Mouse (Mus musculus): Measurements from ENCODE around the gene Eif1b. TPM values are rescaled to one million over a fixed set of nuclear protein-coding genes. Genes with fewer than 3 reads are reported as not detected.
"Not testable (repeated sequence)": the region's sequence is repeated elsewhere in the genome, so short reads cannot be mapped to it uniquely, and the experiment has no call there.

The Eif1b gene
- total RNA-seq, 2 experiments from 2014 or later, result 149 to 162 TPM

DNA sequence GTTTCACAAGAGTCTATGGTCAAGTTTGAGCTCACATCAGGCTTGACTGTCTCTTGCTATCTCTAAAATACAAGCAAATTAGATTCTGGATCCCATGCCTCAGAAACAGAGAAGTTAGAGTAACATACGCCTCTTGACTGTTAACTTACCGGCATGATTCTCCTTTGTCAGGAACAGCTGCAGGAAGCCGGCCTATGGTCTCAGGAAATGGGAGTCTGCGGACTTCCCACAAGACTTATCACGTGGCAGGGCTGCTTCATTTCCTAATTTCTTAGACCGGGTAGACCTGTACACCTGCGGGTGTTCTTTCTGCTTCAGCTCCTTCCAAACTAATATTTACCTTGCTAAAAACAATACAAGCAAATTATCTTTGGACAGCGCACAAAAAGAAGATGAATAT, 24.7 kb downstream of the Eif1b start:
- intact Hi-C loops (cut with DNase I), result loop anchor here (5.0 kb wide), 1 partner anchor 46 kb away; no protein-coding TSS in a partner anchor
- DNase-seq (ENCODE audit: low spot score in 2 of 2), result no peak

DNA sequence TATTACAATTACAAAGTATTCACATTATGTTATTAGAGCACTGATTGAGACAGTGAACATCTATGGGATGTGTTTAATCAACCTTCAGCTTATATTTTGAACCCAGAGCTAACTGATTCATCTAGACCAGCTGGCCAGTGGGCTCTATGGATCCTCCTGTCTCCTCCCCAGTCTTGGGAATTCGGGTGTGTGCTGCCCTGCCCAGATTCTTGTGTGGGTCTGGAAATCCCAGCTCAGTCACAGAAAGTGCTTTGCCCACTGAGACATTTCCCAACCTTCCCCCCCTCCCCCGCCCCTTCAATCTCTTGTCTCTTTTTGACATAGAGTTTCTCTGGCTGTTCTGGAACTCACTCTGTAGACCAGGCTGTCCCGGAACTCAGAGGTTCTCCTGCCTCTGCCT, 26.9 kb downstream of the Eif1b start:
- no peak for DNase-seq (ENCODE audit: low spot score in 2 of 2)
- intact Hi-C loops (cut with DNase I), result loop anchor here (5.0 kb wide), 1 partner anchor 43 kb away; no protein-coding TSS in a partner anchor

DNA sequence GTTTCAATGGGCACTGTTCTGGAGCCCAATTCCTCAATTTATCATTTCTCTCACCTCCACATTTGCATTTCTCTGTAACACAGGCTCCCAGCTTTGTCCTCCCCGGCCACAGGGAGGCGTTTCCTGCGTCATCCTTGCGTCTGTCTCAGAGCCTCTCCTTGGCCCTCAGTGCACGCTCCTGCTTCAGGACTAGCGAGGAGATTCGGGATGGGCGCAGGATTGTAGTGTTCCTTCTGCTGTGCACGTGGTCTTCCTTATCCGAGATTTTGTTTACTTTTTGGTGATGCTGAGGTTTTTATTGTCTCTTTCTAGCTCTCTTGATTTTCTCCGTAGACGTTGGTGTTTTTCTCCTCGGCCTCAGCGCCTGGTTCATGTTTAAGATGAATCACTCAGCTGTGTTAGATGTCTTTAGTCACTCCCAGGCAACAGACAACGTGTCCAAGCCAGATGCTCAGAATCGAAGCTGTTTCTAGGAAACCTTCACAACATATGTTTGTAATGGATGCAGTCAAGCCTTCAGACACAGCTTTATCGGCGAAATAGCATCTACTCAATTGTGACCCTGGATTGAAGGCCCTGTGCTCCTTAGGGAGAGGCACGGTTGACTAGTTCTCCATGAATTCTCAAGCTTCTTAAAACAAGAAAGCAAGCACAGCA, 27.6 kb downstream of the Eif1b start:
- intact Hi-C loops (cut with DNase I), result loop anchor here (5.0 kb wide), 1 partner anchor 43 kb away; no protein-coding TSS in a partner anchor
- peak; percentile 54 to 55 for DNase-seq (ENCODE audit: low spot score in 2 of 2)

DNA sequence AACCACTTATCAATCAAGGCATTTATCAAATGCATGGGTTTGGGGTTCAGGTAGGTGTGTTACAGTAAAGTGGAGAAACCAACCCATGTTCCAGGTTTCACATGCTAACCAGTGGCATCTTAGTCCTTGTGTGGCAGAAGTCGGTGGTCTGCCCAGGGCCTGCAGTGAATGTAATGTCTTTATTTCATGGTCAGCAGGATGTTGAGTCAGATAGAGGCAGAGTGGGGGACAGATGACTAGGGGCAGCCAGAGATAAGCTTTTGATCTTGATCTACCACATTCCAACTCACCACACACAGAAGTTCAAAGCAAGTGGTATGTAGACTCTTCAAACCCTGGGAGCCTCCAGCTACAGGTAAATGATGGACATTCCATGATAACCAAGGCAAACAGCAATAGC, 29.1 kb downstream of the Eif1b start:
- intact Hi-C loops (cut with DNase I), result no loop called here
- DNase-seq (ENCODE audit: low spot score in 2 of 2), result no peak

DNA sequence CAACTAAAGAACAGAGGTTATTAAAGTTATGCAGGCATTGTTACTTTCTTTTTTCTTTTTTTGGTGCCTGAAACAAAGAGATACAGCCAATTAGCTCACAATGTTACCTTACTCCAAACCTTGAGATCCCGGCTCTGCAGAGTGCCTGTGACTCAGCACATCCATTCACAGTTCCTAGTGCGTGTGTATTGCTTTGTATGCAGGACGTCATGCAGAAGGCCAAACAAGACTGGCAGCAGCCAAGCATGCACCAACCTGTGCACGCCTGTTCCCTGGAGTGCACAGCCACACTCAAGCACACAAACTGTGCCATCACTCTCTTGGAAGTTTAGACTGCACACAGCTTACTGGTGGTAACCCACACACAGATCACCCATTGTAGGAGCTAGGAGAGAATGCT, 35.2 kb downstream of the Eif1b start:
- intact Hi-C loops (cut with DNase I), result no loop called here
- DNase-seq (ENCODE audit: low spot score in 2 of 2), result no peak

DNA sequence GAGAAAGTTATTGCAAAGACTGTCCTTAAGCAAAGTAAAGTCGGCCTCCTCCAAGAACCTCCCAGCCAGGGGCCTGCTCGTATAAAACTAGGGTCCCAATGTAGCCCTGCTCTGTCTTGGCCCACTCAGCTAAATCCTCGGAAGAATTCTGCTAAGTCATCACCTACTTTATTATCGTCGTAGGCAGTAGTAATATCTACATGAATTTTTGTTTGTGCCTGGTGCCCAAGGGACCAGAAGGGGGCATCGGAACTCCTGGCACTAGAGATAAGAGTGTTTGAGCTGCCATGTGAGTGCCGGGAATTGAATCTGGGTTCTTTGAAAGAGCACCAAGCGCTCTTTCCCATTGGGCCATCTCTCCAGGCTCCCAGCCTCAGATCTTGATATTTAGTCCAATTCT, 35.9 kb downstream of the Eif1b start:
- DNase-seq (ENCODE audit: low spot score in 2 of 2), result no peak
- intact Hi-C loops (cut with DNase I), result no loop called here

DNA sequence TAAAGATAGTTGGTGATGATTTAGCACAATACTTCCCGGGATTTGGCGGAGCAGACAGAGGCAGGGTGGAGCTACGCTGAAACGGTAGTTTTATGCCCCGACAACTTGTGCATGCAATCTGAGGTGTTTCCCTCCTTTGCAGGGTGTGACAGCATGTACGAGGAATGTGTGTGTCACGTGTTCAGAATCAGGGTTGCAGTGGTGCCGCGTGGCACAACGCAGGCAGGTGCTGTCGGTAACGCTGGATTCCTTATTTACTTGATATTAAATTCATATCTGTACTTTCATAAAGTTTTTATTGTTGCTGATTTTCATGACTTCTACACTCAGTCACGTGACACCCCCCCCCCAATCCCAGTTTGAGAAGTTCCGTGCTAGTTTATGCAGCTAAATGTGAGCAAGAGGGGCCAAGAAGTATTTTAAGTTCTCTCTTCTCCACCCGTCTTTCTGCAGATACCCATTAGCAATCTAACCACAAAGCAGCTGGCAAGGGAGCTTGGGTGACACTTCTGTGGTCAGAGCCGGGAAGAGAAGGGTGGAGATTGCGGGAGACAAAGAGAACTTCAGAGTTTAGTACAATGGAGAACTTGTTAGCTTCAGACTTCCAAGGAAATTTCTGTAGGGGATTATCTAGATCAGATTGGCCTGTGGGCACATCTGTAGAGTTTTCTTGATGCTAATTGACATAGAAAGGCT, 36.9 kb downstream of the Eif1b start:
- DNase-seq (ENCODE audit: low spot score in 2 of 2), result no peak
- intact Hi-C loops (cut with DNase I), result no loop called here

DNA sequence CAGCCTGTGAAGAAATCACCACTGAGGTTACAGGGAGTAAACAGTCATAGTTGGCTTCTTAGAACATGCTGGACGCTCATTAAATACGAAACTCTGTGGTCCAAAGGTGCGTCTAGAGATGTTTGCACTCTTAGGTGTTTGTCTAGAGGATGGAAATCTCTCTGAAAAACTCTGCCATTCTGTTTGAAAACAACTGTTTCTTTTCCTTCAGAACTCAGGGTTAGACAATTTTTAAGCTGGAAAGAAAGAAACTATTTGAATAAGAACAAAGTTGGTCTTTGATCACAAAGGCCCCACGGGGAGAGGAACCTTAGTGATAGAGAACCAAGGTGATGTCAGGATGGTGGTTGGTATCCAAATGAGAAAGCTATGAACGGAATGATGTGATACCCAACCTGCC, 38.4 kb downstream of the Eif1b start:
- no peak for DNase-seq (ENCODE audit: low spot score in 2 of 2)
- intact Hi-C loops (cut with DNase I), result no loop called here

DNA sequence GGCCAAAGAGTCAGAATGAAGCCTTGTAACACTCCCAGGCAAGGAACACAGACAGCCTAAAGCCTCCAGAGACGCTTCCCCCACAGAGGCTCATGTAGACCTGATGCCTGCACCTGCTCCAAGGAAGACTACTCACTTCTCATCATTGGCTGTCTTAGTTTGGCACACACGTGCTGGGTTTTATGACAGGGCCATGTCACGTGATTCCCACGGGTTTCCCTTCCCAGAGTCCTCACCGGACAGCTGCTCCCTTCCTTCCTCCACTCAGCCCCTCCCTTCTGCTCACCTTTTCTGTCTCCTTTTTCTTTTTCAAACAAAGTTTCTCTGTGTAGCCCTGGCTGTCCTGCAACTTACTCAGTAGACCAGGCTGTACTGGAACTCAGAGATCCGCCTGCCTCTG, 40.0 kb downstream of the Eif1b start:
- DNase-seq (ENCODE audit: low spot score in 2 of 2), result no peak
- intact Hi-C loops (cut with DNase I), result no loop called here

DNA sequence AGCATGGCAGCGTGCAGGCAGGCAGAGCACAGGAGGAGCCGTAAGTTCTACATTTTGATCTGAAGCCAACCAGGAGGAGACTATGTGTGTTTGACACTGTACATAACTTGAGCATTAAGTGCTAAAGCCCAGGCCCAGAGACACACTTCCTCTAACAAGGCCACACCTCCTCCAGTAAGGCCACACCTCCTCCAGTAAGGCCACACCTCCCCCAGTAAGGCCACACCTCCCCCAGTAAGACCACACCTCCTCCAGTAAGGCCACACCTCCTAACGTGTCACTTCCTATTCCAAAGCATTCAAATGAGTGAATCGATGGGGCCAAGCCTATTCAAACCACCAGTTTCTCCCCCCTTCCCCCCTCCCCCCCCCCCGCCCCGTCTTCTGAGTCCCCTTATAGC, 40.7 kb downstream of the Eif1b start:
- intact Hi-C loops (cut with DNase I), result no loop called here
- DNase-seq (ENCODE audit: low spot score in 2 of 2), result no peak

DNA sequence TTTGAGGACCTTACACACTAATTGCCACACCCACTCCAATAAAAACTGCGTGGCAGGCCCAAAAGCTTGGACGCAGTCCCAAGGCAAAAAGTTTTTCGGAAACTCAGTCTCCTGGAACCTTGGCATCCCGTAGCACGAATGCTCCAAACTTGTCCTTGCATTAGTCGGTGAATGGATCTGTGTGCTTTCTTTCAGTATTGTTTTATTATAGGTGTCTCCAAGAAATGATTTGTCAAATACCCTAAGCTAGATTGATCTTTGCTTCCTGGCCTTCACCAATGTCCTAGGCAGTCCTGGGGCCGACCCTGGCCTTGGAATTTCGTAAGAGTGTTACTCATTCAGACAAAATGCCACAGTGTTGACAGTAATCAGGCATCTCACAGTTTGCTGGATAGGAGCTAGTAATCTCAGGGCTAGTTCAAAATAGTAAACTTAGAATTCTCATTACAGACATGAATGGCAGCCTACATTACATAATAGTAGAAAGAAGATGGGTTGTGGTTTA, 41.5 kb downstream of the Eif1b start:
- DNase-seq (ENCODE audit: low spot score in 2 of 2); intact Hi-C loops (cut with DNase I): not testable (repeated sequence)

DNA sequence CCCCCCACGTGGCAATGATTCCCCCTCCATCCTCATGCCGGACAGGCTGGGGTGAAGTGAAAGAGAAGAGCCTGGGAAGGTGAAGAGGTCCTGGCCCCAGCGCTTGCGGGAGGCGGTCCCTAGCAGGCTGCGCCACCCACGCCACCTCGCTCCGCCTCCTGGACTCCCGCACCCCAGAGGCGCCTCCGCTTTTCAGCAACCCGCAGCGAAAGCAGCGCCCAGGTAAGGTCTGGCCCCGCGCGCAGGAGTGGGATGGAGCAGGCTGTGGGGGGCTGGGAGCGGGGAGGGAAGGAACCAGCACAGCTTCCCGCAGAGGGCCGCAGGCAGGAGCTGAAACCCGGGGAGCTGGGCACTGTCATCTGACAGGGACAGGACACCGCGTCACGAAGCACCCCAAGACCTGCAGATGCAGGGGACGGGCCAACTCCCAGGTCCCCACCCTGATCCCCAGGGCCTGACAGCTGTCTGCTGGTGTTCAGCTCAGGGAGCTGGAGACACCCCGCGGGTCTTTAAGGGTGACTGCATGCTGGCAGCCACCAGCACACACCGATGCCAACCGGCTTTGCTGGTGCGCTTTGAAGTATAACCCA, 47.7 kb downstream of the Eif1b start, which contains the start of gene Entpd3:
TSS of gene Entpd3 (plus strand) at position 157 of the 590 bp plus-strand sequence.
- intact Hi-C loops (cut with DNase I), result no loop called here
- peak; percentile 36 to 57 for DNase-seq (ENCODE audit: low spot score in 2 of 2)

DNA sequence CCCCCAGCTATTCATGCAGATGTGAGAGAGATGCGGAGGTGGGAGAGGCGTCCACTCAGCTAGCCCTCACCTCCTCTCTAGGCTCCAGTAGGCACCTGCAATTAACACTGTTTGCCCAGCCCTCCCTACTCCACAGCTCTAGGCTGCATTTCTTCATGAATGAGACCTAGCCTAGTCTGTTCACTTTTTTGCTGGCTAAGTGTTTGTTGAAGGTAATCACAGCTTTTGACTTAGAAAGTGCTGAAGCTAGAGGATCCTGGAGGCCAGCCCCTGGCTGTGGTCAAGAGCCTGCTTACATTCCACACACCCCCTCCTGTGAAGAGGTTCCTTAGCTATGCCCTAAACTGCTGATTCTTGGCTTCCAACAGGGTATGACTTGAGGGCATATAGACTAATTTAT, 49.4 kb downstream of the Eif1b start:
- DNase-seq (ENCODE audit: low spot score in 2 of 2), result no peak
- intact Hi-C loops (cut with DNase I), result no loop called here

DNA sequence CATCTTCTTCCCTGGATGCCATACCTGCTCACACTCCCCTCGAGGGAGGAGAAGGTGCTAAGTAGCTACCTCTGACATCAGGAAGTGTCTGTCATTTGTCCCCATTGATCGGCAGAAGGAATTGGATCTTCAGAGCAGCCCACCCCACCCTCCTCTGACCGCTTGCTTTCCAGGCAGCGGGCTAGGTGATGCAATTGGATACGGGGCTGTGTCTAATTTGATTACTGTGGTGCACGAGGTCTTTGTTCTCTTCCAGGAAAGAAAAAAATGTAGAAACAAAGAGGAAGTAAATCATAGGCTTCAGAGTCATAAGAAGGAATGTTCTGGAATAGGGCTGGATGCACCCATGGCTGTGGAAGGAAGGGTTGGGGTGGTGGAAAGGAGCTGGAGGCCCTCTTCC, 50.2 kb downstream of the Eif1b start:
- intact Hi-C loops (cut with DNase I), result no loop called here
- no peak for DNase-seq (ENCODE audit: low spot score in 2 of 2)

Other genes starting within 250 kb of the Eif1b start
- 10 to 100 TPM; 82.1 to 89.5 TPM for gene Myrip, start 190.7 kb upstream of the Eif1b start, total RNA-seq (2021)
- gene Entpd3, start 47.6 kb downstream of the Eif1b start, total RNA-seq (2021), result 1 to 10 TPM; 5.6 to 8.0 TPM
- 100 to 1,000 TPM; 263 to 301 TPM for gene Rpl14, start 79.2 kb downstream of the Eif1b start, total RNA-seq (2021)